In the genomic region with DNA sequence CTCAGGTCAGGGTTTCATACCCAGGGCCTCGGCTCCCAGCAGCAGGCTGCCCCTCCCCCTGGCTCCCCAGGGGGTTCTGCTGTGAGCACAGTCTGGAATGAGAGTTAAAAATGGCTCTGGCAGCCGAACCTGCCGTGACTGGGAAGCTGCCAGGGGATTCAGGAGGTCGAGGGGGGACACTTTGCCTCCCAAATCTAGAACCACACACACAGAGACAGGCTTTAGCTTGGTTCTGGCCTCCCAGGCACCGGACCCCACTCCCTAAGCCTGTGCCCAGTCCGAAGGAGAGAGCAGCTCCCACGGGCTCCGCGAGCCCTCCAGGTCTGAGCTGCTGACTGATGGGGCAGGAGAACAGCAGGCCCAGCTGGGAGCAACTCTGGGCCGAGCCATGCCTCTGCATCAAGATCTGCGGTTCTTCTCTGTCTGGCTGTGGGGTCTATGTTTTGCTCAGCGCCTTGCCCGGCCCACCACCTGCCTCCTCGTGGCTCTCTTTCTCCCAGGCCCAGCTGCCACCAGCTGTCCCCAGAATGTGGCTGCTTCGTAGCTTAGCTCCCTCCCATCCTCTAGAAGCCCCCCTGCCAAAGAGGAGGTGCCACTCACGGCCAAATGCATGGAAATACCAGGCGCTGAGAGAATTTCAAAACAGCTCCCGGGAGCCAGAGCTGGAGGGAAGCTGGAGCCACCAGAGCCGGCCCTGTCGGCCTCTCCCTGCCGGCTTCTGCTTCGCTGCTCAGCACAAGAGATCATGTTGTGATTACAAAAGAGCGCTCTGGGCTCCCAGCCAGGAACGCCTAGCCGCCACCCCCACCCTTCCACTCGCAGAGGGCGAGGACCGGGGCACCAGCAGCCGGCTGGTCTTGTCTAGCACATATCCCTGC, we compare ENCODE assay signal across 8 mouse cellular contexts. TPM values are rescaled to one million over a fixed set of nuclear protein-coding genes. Genes with fewer than 3 reads are reported as not detected.
A peak's percentile ranks its signal among the peaks of the same experiment; 100 is the strongest.
DNase-seq lines count a peak whose midpoint lies in the region; ATAC-seq and TF ChIP-seq lines count a peak whose summit lies in the region.

A gene (minus strand): TSS at position 756 of the 878 bp plus-strand sequence.

- ATAC-seq in G1E (ENCODE audit: extremely low read depth, insufficient number of reproducible peaks, low FRiP score, poor library complexity, severe bottlenecking): no peak
- ATAC-seq in forebrain, postnatal 0 days: peak; percentile 83
- peak; percentile 77 for ATAC-seq in neural tube, embryonic 14.5 days (ENCODE audit: low read depth)

- peaks cover 87% of the 10 kb centered on the region for H3K27me3 ChIP-seq in G1E (ENCODE audit: insufficient read depth, low read length)
- H3K27me3 ChIP-seq in cerebellum, adult 2 months (ENCODE audit: control insufficient read depth, insufficient read depth, low read length): no peaks in the 10 kb centered on the region
- no peaks in the 10 kb centered on the region for H3K27me3 ChIP-seq in forebrain, postnatal 0 days (ENCODE audit: insufficient read depth, low read length)
- H3K27me3 ChIP-seq in neural tube, embryonic 14.5 days (ENCODE audit: control insufficient read depth, insufficient read depth, low read length): no peaks in the 10 kb centered on the region
- no peaks in the 10 kb centered on the region for H3K27me3 ChIP-seq in thymus, adult 2 months (ENCODE audit: control insufficient read depth, insufficient read depth, low read length)

- no peaks in the 10 kb centered on the region for H3K36me3 ChIP-seq in G1E (replicated peaks)
- no peaks in the 10 kb centered on the region for H3K36me3 ChIP-seq in forebrain, postnatal 0 days (ENCODE audit: insufficient read depth)
- H3K36me3 ChIP-seq in neural tube, embryonic 14.5 days (ENCODE audit: control insufficient read depth, insufficient read depth, low read length): no peaks in the 10 kb centered on the region
- H3K36me3 ChIP-seq in thymus, adult 2 months (ENCODE audit: control insufficient read depth, insufficient read depth, low read length): no peaks in the 10 kb centered on the region

- peak; percentile 69 for DNase-seq in G1E (ENCODE audit: low spot score)
- peak; percentile 89 to 91 for DNase-seq in cerebellum, adult 2 months
- peak; percentile 83 for DNase-seq in forebrain, postnatal 0 days
- peak; percentile 84 for DNase-seq in heart, postnatal 25 days (ENCODE audit: low spot score)
- DNase-seq in layer of hippocampus, adult 2 months (ENCODE audit: low spot score in 2 of 2): peak; percentile 86
- DNase-seq in lung, adult 18-20 months: peak; percentile 97
- peak; percentile 64 for DNase-seq in thymus, adult 2 months

- no peak for TF ChIP-seq CTCF in G1E (IDR thresholded peaks at IDR 0.05; ENCODE audit: low read depth, low read length)
- no peak for TF ChIP-seq CTCF in cerebellum, adult 2 months (IDR thresholded peaks at IDR 0.05; ENCODE audit: borderline replicate concordance, insufficient read depth, low read depth, low read length)
- no peak for TF ChIP-seq CTCF in forebrain, postnatal 0 days (IDR thresholded peaks at IDR 0.05; ENCODE audit: low read depth)
- 0 out of 2 replicates have a peak, but pooled peaks have one; percentile 6 for TF ChIP-seq CTCF in layer of hippocampus, adult 2 months (conservative IDR thresholded peaks at IDR 0.05)
- TF ChIP-seq CTCF in thymus, adult 2 months (IDR thresholded peaks at IDR 0.05; ENCODE audit: borderline replicate concordance, control insufficient read depth, extremely low read depth, insufficient read depth, low read length, poor library complexity): peak; percentile 28; the same call in 1 of the 2 replicates

- H3K4me3 ChIP-seq in G1E (ENCODE audit: low read depth, low read length): no peak within 1 kb of the TSS
- peak within 1 kb of the TSS; percentile 49 for H3K4me3 ChIP-seq in cerebellum, adult 2 months (replicated peaks; ENCODE audit: insufficient read depth, low read depth, low read length)
- no peak within 1 kb of the TSS for H3K4me3 ChIP-seq in forebrain, postnatal 0 days (ENCODE audit: low read depth, low read length)
- peak within 1 kb of the TSS; percentile 48 for H3K4me3 ChIP-seq in layer of hippocampus, adult 2 months
- H3K4me3 ChIP-seq in neural tube, embryonic 14.5 days (ENCODE audit: low read depth, low read length): no peak within 1 kb of the TSS
- no peak within 1 kb of the TSS for H3K4me3 ChIP-seq in thymus, adult 2 months (ENCODE audit: control insufficient read depth, insufficient read depth, low read length)

- no peaks in the 10 kb centered on the region for H3K9me3 ChIP-seq in G1E (replicated peaks)
- H3K9me3 ChIP-seq in forebrain, postnatal 0 days (ENCODE audit: low read length): no peaks in the 10 kb centered on the region
- H3K9me3 ChIP-seq in neural tube, embryonic 14.5 days (ENCODE audit: control insufficient read depth, low read length): no peaks in the 10 kb centered on the region

- peak within 1 kb of the TSS; percentile 32 for H3K4me2 ChIP-seq in forebrain, postnatal 0 days (ENCODE audit: low read depth)
- peak within 1 kb of the TSS; percentile 36 for H3K4me2 ChIP-seq in neural tube, embryonic 14.5 days (ENCODE audit: low read depth, low read length)

- 5% methylated on average over 29 of the region's 29 CpGs for WGBS in cerebellum, adult 2 months
- WGBS in forebrain, postnatal 0 days: 5% methylated on average over 29 of the region's 29 CpGs
- 3% methylated on average over 29 of the region's 29 CpGs for WGBS in neural tube, embryonic 14.5 days
- 17% methylated on average over 29 of the region's 29 CpGs for WGBS in thymus, adult 2 months

- peak within 1 kb of the TSS; percentile 19 for H3K9ac ChIP-seq in forebrain, postnatal 0 days
- H3K9ac ChIP-seq in neural tube, embryonic 14.5 days (replicated peaks; ENCODE audit: low read depth, low read length): peak within 1 kb of the TSS; percentile 12; the same call in 1 of the 2 replicates

- TF ChIP-seq POLR2A in cerebellum, adult 2 months (IDR thresholded peaks at IDR 0.05; ENCODE audit: borderline replicate concordance, insufficient read depth, low read length): peak; percentile 38; the same call in 1 of the 2 replicates
- no peak for TF ChIP-seq POLR2A in thymus, adult 2 months (IDR thresholded peaks at IDR 0.05; ENCODE audit: control insufficient read depth, extremely low read depth, insufficient read depth, low read length, poor library complexity)

- intact Hi-C loops in heart, postnatal 25 days (cut with DNase I): loop anchor here (1.0 kb wide), 1 partner anchor 17 kb away; a partner anchor contains a TSS

- H3K27ac ChIP-seq in cerebellum, adult 2 months (ENCODE audit: insufficient read depth, low read length): peak within 1 kb of the TSS; percentile 87
- H3K27ac ChIP-seq in forebrain, postnatal 0 days (ENCODE audit: low read depth, low read length): peak within 1 kb of the TSS; percentile 83
- peak within 1 kb of the TSS; percentile 99 for H3K27ac ChIP-seq in layer of hippocampus, adult 2 months
- peak within 1 kb of the TSS; percentile 91 for H3K27ac ChIP-seq in neural tube, embryonic 14.5 days (ENCODE audit: low read depth, low read length)
- 0 out of 2 replicates have a peak within 1 kb of the TSS, but pooled peaks have one; percentile 7 for H3K27ac ChIP-seq in thymus, adult 2 months (ENCODE audit: control insufficient read depth, insufficient read depth, low read length)

- peaks cover 36% of the 10 kb centered on the region for H3K4me1 ChIP-seq in G1E (ENCODE audit: insufficient read depth, low read depth, low read length)
- H3K4me1 ChIP-seq in cerebellum, adult 2 months (ENCODE audit: control insufficient read depth, insufficient read depth, low read length): peaks cover 30% of the 10 kb centered on the region
- peaks cover 22% of the 10 kb centered on the region for H3K4me1 ChIP-seq in forebrain, postnatal 0 days (ENCODE audit: insufficient read depth)
- H3K4me1 ChIP-seq in neural tube, embryonic 14.5 days (ENCODE audit: control insufficient read depth, insufficient read depth, low read length): peaks cover 23% of the 10 kb centered on the region
- peaks cover 35% of the 10 kb centered on the region for H3K4me1 ChIP-seq in thymus, adult 2 months (replicated peaks; ENCODE audit: control insufficient read depth, insufficient read depth, low read length)

RNA-seq across cellular contexts. Expression of the gene that starts here (rescaled TPM):
- total RNA-seq in G1E (2014; fragmentation: Nextera tagmentation) (not detected in 2 replicates), G1E (2017) (0.05 and 0.06 TPM in 2 replicates)
- polyA plus RNA-seq in G1E (2012): not detected in 2 replicates
- polyA plus RNA-seq in cerebellum, adult 2 months (2012; rRNA removed): 8.3 and 8.5 TPM in 2 replicates
- 1.8 and 2.4 TPM in 2 replicates for total RNA-seq in forebrain, postnatal 0 days (2014; rRNA removed)
- polyA plus RNA-seq in forebrain, postnatal 0 days (2015; fragmentation: Nextera tagmentation; extraction: Ambion mirVana): 0.33 and 0.53 TPM in 2 replicates
- 10 to 100 TPM; 23.0 to 24.2 TPM for total RNA-seq in heart, postnatal 25 days (2021)
- 1 to 10 TPM; 7.6 to 9.6 TPM for total RNA-seq in layer of hippocampus, adult 2 months (2021)
- polyA plus RNA-seq in neural tube, embryonic 14.5 days (2014; fragmentation: Nextera tagmentation; extraction: Ambion mirVana): 0.60 and 0.64 TPM in 2 replicates
- 1.2 and 1.8 TPM in 2 replicates for polyA plus RNA-seq in thymus, adult 2 months (2012; rRNA removed)

Comparison
In these comparisons a context has a peak if more than half of its experiments do, and no peak if none do; other contexts are left out.
1. Peak in DNase-seq in G1E; RNA of the gene not detected or under 1 TPM.
2. Peak in ATAC-seq, H3K27ac ChIP-seq, H3K9ac ChIP-seq and H3K4me2 ChIP-seq in neural tube, embryonic 14.5 days; RNA of the gene not detected or under 1 TPM.
3. H3K4me3 ChIP-seq: peak in cerebellum, adult 2 months (single experiment) and layer of hippocampus, adult 2 months (single experiment); none in G1E (single experiment), forebrain, postnatal 0 days (single experiment), neural tube, embryonic 14.5 days (single experiment) and thymus, adult 2 months (single experiment).
4. CTCF ChIP-seq: peak in layer of hippocampus, adult 2 months (single experiment) and thymus, adult 2 months (single experiment); none in G1E (single experiment), cerebellum, adult 2 months (single experiment) and forebrain, postnatal 0 days (single experiment).
5. H3K27ac ChIP-seq: peak in every context shown above with its lines; median percentile 99 in layer of hippocampus, adult 2 months; 91 in neural tube, embryonic 14.5 days; 87 in cerebellum, adult 2 months; 83 in forebrain, postnatal 0 days; 7 in thymus, adult 2 months.
6. Peak in every context shown above with its lines, with median percentiles within 50 percentile points of each other: DNase-seq.